Mouse (Mus musculus) hematopoietic stem cell, adult 5-6 weeks (primary cell): ENCODE measurements around the gene Hoxd10. TPM values are rescaled to one million over a fixed set of nuclear protein-coding genes. Genes with fewer than 3 reads are reported as not detected.

Experiments
- ATAC-seq, 2 experiments: fragments of 125-278 bp in 1 of 2; replicated peaks in 1 of 2; 2 replicates each; pipeline ENCODE4 v1.8.0; 2016 to 2017; ENCODE audit warnings: inconsistent platforms in 2 of 2, mild to moderate bottlenecking in 2 of 2, moderate number of reproducible peaks in 2 of 2, low read depth in 1 of 2, moderate TSS enrichment in 1 of 2; ENCODE audit not compliant: low FRiP score in 2 of 2, poor library complexity in 2 of 2, severe bottlenecking in 2 of 2, insufficient read depth in 1 of 2, low TSS enrichment in 1 of 2
- total RNA-seq: library from RNA; stranded (forward); fragments of 172-1452, 232-1000 nt; gene quantifications from 2 replicates; pipeline ENCODE4 v1.2.3, GENCODE M21; 2017

The Hoxd10 gene
- total RNA-seq, 1 experiment from 2014 or later = not detected

DNA sequence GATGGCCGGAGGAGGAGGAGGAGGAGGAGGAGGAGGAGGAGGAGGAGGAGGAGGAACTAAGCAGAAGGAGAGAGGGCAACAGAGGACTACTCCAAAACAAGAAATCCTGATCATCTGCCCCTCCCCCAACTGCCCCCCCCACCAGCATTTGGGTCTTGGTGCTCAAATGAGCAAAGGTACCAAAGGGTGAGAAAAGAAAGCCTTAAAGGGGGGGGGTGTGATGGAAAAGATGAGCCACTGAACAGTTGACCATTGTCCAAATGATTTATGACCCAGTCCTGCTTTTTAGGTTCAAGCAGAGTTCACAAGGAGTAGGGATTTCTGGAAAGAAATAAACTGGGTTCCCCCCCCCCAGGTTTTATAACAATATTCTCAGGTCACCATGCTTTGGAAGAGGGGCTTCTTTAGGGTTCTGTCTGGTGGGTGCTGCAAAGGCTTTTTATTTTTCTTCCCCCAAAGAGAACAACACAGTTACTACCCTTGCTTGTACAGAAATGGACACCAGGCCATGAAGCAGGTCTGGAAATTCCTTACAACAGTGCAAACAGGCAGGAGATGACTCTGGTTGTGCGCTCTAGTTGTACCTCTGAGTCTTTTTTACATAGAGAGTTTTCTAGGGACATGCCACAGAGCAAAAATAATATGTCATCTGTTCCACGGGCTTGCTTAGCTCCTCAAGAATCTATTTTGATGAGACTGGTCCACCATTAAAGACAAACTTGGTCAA, 49.7 kb downstream of the Hoxd10 start:
- ATAC-seq = no peak

DNA sequence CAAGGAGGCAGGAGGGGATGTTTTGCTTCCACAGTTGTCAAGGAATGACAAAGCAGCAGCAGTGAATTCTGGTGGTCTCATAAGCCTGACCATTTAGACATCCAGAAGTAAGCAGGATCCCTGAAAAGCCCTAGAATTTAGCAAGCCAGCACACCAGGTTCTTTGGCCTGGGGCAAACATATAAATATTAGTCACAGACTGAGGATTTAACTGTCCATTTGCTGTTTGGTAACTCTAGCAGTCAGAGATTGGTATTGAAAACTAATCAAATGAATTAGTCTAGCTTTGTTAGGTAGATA, 50.2 kb downstream of the Hoxd10 start:
- no peak for ATAC-seq

Other genes starting within 250 kb of the Hoxd10 start
- gene Lnpk, start 112.5 kb upstream of the Hoxd10 start, total RNA-seq = 41.1 and 42.9 TPM in 2 replicates
- not detected in 2 replicates for gene Evx2, start 32.4 kb upstream of the Hoxd10 start, total RNA-seq
- not detected in 2 replicates for gene Hoxd13, start 23.6 kb upstream of the Hoxd10 start, total RNA-seq
- not detected in 2 replicates for gene Hoxd12, start 16.9 kb upstream of the Hoxd10 start, total RNA-seq
- gene Hoxd11, start 12.4 kb upstream of the Hoxd10 start, total RNA-seq = not detected in 2 replicates
- gene Hoxd9, start 5.8 kb downstream of the Hoxd10 start, total RNA-seq = not detected in 2 replicates
- gene Hoxd8, start 12.7 kb downstream of the Hoxd10 start, total RNA-seq = not detected in 2 replicates
- not detected in 2 replicates for gene Hoxd3, start 20.0 kb downstream of the Hoxd10 start, total RNA-seq
- not detected in 2 replicates for gene Hoxd4, start 20.0 kb downstream of the Hoxd10 start, total RNA-seq
- not detected in 2 replicates for gene Gm28230, start 34.8 kb downstream of the Hoxd10 start, total RNA-seq
- gene Hoxd1, start 71.1 kb downstream of the Hoxd10 start, total RNA-seq = not detected in 2 replicates
- 30.4 and 41.9 TPM in 2 replicates for gene Mtx2, start 133.9 kb downstream of the Hoxd10 start, total RNA-seq